Mouse (Mus musculus): ENCODE data around the gene Tead3. TPM values are rescaled to one million over a fixed set of nuclear protein-coding genes. Genes with fewer than 3 reads are reported as not detected.

Tead3 gene
- total RNA-seq, 2 experiments from 2014 or later = 9.3 to 11.5 TPM

DNA sequence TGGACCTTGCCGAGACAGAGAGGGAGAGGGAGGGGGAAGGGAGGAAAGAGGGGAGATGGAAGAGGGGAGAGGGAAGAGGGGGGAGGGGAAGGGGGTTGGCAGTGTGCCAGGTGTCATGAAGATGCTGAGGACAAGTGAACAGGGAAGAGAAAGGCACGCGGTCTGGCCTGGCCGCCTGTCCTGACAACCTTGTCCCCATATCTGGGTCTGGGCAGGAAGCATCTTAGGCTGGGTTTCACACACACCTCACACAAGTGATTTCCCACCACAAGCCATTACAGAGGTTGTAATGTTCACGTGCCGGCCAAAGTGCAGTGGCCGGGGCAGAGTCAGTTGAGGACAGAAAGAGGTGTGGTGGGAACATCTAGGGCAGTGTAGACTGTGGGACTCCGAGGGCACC, 63.0 kb downstream of the Tead3 start:
- no peak for DNase-seq
- intact Hi-C loops (cut with DNase I; ENCODE audit: low total_unique reads) = no loop called here

DNA sequence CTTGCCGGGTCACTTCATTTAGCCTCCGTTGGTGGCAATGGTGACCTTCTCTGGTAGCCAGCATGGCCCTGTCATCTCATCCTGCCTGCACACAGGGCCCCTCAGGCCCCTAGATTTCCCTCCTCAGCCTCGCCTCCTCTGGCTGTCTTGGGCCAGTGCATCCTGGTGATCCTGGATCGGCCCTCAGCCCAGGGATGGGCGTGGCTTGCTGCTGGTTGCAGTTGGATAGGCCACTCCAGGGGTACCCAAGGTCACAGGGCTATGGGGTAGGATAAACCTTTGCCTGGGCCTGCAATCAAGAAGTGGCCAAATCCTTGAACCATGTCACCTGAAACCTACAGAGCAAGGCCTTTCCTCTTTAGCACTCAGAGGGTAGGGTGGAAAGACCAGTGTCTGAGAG, 63.7 kb downstream of the Tead3 start:
- intact Hi-C loops (cut with DNase I; ENCODE audit: low total_unique reads) = no loop called here
- DNase-seq = no peak

DNA sequence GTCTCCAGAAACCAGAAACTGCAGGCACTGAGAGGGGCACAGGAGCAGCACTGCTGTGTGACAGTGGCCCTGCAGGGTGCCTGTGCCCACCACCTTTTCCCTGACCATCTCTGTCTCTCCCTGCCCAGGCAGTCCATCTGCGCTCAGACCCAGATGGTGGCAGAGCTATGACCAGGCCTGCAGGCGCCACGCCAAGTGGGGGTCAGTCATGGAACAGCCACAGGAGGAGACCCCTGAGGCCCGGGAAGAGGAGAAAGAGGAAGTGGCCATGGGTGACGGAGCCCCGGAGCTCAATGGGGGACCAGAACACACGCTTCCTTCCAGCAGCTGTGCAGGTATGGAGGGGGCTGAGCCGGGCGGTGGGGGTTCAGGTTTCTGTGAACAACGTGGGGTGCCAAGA, 64.5 kb downstream of the Tead3 start:
- no peak for DNase-seq
- intact Hi-C loops (cut with DNase I; ENCODE audit: low total_unique reads) = no loop called here

DNA sequence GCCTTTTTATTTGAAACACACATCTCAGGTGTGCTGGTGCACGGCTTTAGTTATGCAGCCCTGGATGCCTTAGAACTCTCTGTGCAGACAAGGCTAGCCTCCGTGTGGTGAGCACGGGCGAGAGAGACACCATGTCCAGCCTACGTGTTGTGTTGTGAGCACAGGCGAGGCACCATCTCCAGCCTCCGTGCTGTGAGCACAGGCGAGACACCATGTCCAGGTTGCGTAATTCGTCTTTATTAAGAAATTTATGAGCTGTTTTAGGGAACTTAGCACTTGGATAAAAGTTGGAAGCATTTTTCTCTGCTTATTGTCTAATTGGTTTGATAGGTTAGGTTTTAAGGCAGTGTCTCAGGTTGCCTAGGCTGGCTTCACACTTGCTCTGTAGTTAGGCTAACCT, 67.4 kb downstream of the Tead3 start:
- no peak for DNase-seq
- intact Hi-C loops (cut with DNase I; ENCODE audit: low total_unique reads) = no loop called here

DNA sequence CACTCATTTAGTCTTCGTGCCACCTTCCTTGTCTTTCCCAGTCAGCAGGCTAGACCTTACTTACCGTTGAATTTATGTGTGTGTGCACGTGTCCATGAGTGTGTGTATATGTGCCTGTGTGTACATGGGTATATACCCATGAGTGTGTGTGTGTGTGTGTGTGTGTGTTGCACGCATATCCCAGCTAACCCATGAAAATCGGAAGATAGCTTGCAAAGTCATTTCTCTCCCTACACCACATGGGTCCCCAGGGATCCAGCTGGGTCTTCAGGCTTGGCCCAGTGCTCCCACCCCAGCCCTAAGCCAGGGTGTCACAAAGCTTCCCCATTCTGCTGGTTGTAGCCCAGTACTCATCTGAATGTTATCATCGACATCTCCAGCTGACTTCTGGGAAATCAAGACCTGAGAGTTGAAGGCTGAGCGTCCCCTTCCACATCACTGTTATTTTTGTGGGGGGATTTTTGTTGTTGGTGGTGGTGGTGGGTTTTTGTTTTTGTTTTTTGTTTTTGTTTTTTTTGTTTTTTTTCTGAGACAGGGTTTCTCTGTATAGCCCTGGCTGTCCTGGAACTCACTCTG, 68.7 kb downstream of the Tead3 start:
- DNase-seq = no peak
- intact Hi-C loops (cut with DNase I; ENCODE audit: low total_unique reads) = no loop called here

Other genes starting within 250 kb of the Tead3 start
- under 1 TPM; 0.20 to 0.62 TPM for gene Scube3, start 208.7 kb downstream of the Tead3 start, total RNA-seq (2021)
- gene Zfp523, start 173.7 kb downstream of the Tead3 start, total RNA-seq (2021) = 10 to 100 TPM; 14.4 to 16.2 TPM
- gene Def6, start 143.0 kb downstream of the Tead3 start, total RNA-seq (2021) = 1 to 10 TPM; 2.2 to 2.7 TPM
- 10 to 100 TPM; 29.2 to 29.5 TPM for gene Ppard, start 118.1 kb downstream of the Tead3 start, total RNA-seq (2021)
- gene Fance, start 37.3 kb downstream of the Tead3 start, total RNA-seq (2021) = 10 to 100 TPM; 10.2 to 10.4 TPM
- 100 to 1,000 TPM; 541 to 620 TPM for gene Rpl10a, start 22.3 kb downstream of the Tead3 start, total RNA-seq (2021)
- not detected for gene Tulp1, start 14.4 kb upstream of the Tead3 start, total RNA-seq (2021)
- gene Fkbp5, start 166.7 kb upstream of the Tead3 start, total RNA-seq (2021) = 100 to 1,000 TPM in 1 of 2 experiments, 1 to 10 TPM in 1; 9.2 to 104 TPM
- gene Armc12, start 180.0 kb upstream of the Tead3 start, total RNA-seq (2021) = not detected
- not detected for gene Clpsl2, start 198.6 kb upstream of the Tead3 start, total RNA-seq (2021)
- gene Clps, start 209.9 kb upstream of the Tead3 start, total RNA-seq (2021) = not detected
- gene Lhfpl5, start 224.8 kb upstream of the Tead3 start, total RNA-seq (2021) = not detected